Mouse (Mus musculus): ENCODE data around the gene Noct. TPM values are rescaled to one million over a fixed set of nuclear protein-coding genes. Genes with fewer than 3 reads are reported as not detected.

Gene Noct
- total RNA-seq, 2 experiments from 2014 or later, result 23.0 to 29.3 TPM

- no peak for DNase-seq
These were observed 7.3 kb downstream of the Noct start for GRCm38 (mm10) chr3:51231499-51231898.

GRCm38 (mm10) chr3:51232205-51232910, 8.1 kb downstream of the Noct start:
- no peak for DNase-seq

GRCm38 (mm10) chr3:51233474-51233873, 9.2 kb downstream of the Noct start:
- DNase-seq, result peak; percentile 87

GRCm38 (mm10) chr3:51233918-51234751, 9.9 kb downstream of the Noct start:
- peak; percentile 79 for DNase-seq

GRCm38 (mm10) chr3:51234752-51235055, 10.5 kb downstream of the Noct start:
- DNase-seq, result no peak

- DNase-seq, result no peak
These were observed 14.3 kb downstream of the Noct start for GRCm38 (mm10) chr3:51238515-51238914.

- DNase-seq, result no peak
These were observed 15.3 kb downstream of the Noct start for GRCm38 (mm10) chr3:51239541-51239940.

- peak; percentile 53 for DNase-seq
These were observed 23.5 kb downstream of the Noct start for GRCm38 (mm10) chr3:51247704-51248103.

GRCm38 (mm10) chr3:51248600-51248999, 24.4 kb downstream of the Noct start:
- no peak for DNase-seq

- no peak for DNase-seq
These were observed 25.2 kb downstream of the Noct start for GRCm38 (mm10) chr3:51249460-51249859.

- DNase-seq, result no peak
These were observed 25.6 kb downstream of the Noct start for GRCm38 (mm10) chr3:51249866-51250265.

- DNase-seq, result no peak
These were observed 26.8 kb downstream of the Noct start for GRCm38 (mm10) chr3:51251057-51251456.

- no peak for DNase-seq
These were observed 28.0 kb downstream of the Noct start for GRCm38 (mm10) chr3:51252223-51252622.

- no peak for DNase-seq
These were observed 28.6 kb downstream of the Noct start for GRCm38 (mm10) chr3:51252689-51253402.

GRCm38 (mm10) chr3:51254784-51255183, 30.5 kb downstream of the Noct start:
- no peak for DNase-seq

- no peak for DNase-seq
These were observed 32.2 kb downstream of the Noct start for GRCm38 (mm10) chr3:51256450-51256849.

GRCm38 (mm10) chr3:51258070-51258469, 33.8 kb downstream of the Noct start:
- no peak for DNase-seq

GRCm38 (mm10) chr3:51262942-51263341, 38.7 kb downstream of the Noct start:
- DNase-seq, result no peak

- peak; percentile 54 for DNase-seq
These were observed 44.2 kb downstream of the Noct start for GRCm38 (mm10) chr3:51268434-51268833.

GRCm38 (mm10) chr3:51270069-51270817, 46.0 kb downstream of the Noct start:
- DNase-seq, result no peak

- peak; percentile 99 for DNase-seq
These were observed 51.7 kb downstream of the Noct start for GRCm38 (mm10) chr3:51275956-51276398.
